10 mouse cellular contexts compared by ENCODE assay signal in genomic region chr11:59308625-59309024, GRCm38 (mm10). TPM values are rescaled to one million over a fixed set of nuclear protein-coding genes. Genes with fewer than 3 reads are reported as not detected.
DNase-seq lines count a peak whose midpoint lies in the region; ATAC-seq and TF ChIP-seq lines count a peak whose summit lies in the region.
"Had no signal": no experiment of that assay in that cellular context is flagged by ENCODE, and none has a peak within 500 bp of the region (broad histone marks: within the 10 kb centered on the region; RNA-seq: fewer than 3 reads in every experiment).

No protein-coding gene starts in this region.

- no peak for TF ChIP-seq CTCF in midbrain, postnatal 0 days (IDR thresholded peaks at IDR 0.05)

- no peaks in the 10 kb centered on the region for H3K9me3 ChIP-seq in kidney, embryonic 15.5 days (replicated peaks)
- H3K9me3 ChIP-seq in embryonic facial prominence, embryonic 14.5 days (ENCODE audit: control insufficient read depth, low read length): no peaks in the 10 kb centered on the region
- no peaks in the 10 kb centered on the region for H3K9me3 ChIP-seq in hindbrain, embryonic 16.5 days (ENCODE audit: control insufficient read depth, low read length)
- H3K9me3 ChIP-seq in midbrain, postnatal 0 days (ENCODE audit: low read length): no peaks in the 10 kb centered on the region

- ATAC-seq in kidney, embryonic 15.5 days (replicated peaks; ENCODE audit: low FRiP score): no peak
- ATAC-seq in embryonic facial prominence, embryonic 14.5 days (ENCODE audit: low read depth): no peak
- ATAC-seq in hindbrain, embryonic 16.5 days: no peak
- ATAC-seq in midbrain, postnatal 0 days (ENCODE audit: low FRiP score): no peak

- H3K4me1 ChIP-seq in kidney, embryonic 15.5 days: peaks cover 70% of the 10 kb centered on the region
- peaks cover 42% of the 10 kb centered on the region for H3K4me1 ChIP-seq in embryonic facial prominence, embryonic 14.5 days (ENCODE audit: control insufficient read depth, insufficient read depth, low read length)
- H3K4me1 ChIP-seq in hindbrain, embryonic 16.5 days (ENCODE audit: control insufficient read depth, insufficient read depth, low read depth, low read length): peaks cover 36% of the 10 kb centered on the region
- peaks cover 4% of the 10 kb centered on the region; the same call in 1 of the 2 replicates for H3K4me1 ChIP-seq in midbrain, postnatal 0 days (ENCODE audit: insufficient read depth, low read length)

- WGBS in kidney, embryonic 15.5 days: 40% methylated on average over 6 of the region's 6 CpGs
- WGBS in embryonic facial prominence, embryonic 14.5 days: 40% methylated on average over 6 of the region's 6 CpGs
- 40% methylated on average over 6 of the region's 6 CpGs for WGBS in hindbrain, embryonic 16.5 days
- 34% methylated on average over 6 of the region's 6 CpGs for WGBS in midbrain, postnatal 0 days

- H3K27me3 ChIP-seq in kidney, embryonic 15.5 days: peaks cover 66% of the 10 kb centered on the region
- peaks cover 20% of the 10 kb centered on the region for H3K27me3 ChIP-seq in embryonic facial prominence, embryonic 14.5 days (replicated peaks; ENCODE audit: control insufficient read depth, insufficient read depth, low read length)
- H3K27me3 ChIP-seq in hindbrain, embryonic 16.5 days (replicated peaks; ENCODE audit: control insufficient read depth, insufficient read depth, low read length): peaks cover 46% of the 10 kb centered on the region
- peaks cover 73% of the 10 kb centered on the region for H3K27me3 ChIP-seq in midbrain, postnatal 0 days (ENCODE audit: insufficient read depth, low read length)

- H3K36me3 ChIP-seq in kidney, embryonic 15.5 days: no peaks in the 10 kb centered on the region
- H3K36me3 ChIP-seq in embryonic facial prominence, embryonic 14.5 days (ENCODE audit: control insufficient read depth, insufficient read depth, low read length): no peaks in the 10 kb centered on the region
- no peaks in the 10 kb centered on the region for H3K36me3 ChIP-seq in hindbrain, embryonic 16.5 days (ENCODE audit: control insufficient read depth, insufficient read depth, low read length)
- H3K36me3 ChIP-seq in midbrain, postnatal 0 days (ENCODE audit: insufficient read depth, low read length): no peaks in the 10 kb centered on the region

- no peak for DNase-seq in kidney, postnatal 25 days
- DNase-seq in embryonic facial prominence, embryonic 14.5 days (ENCODE audit: low spot score): no peak
- DNase-seq in midbrain, postnatal 0 days (ENCODE audit: low spot score): no peak
- no peak for DNase-seq in frontal cortex, adult 2 months (ENCODE audit: extremely low spot score in 1 of 2, low spot score in 1 of 2)
- no peak for DNase-seq in cerebellum, adult 8-10 months
- no peak for DNase-seq in cerebellum, postnatal 10 days

- H3K4me2 ChIP-seq in kidney, embryonic 15.5 days: peak overlapping the region; percentile 99
- peak overlapping the region; percentile 95 for H3K4me2 ChIP-seq in embryonic facial prominence, embryonic 14.5 days (ENCODE audit: low read depth, low read length)
- peak overlapping the region; percentile 94; the same call in 1 of the 2 replicates for H3K4me2 ChIP-seq in hindbrain, embryonic 16.5 days (ENCODE audit: low read length)
- H3K4me2 ChIP-seq in midbrain, postnatal 0 days (ENCODE audit: low read depth, low read length, poor library complexity, severe bottlenecking): peak overlapping the region; percentile 90; the same call in 1 of the 2 replicates

- H3K4me3 ChIP-seq in kidney, embryonic 15.5 days (replicated peaks): no peak overlapping the region
- peak overlapping the region; percentile 69 for H3K4me3 ChIP-seq in embryonic facial prominence, embryonic 14.5 days (ENCODE audit: low read depth, low read length)
- no peak overlapping the region; the same call in 1 of the 2 replicates for H3K4me3 ChIP-seq in hindbrain, embryonic 16.5 days (ENCODE audit: low read length)
- no peak overlapping the region; the same call in 1 of the 2 replicates for H3K4me3 ChIP-seq in midbrain, postnatal 0 days (ENCODE audit: low read depth, low read length)

- peak overlapping the region; percentile 71 for H3K27ac ChIP-seq in kidney, embryonic 15.5 days
- H3K27ac ChIP-seq in embryonic facial prominence, embryonic 14.5 days (replicated peaks; ENCODE audit: low read depth, low read length): peak overlapping the region; percentile 86
- no peak overlapping the region for H3K27ac ChIP-seq in hindbrain, embryonic 16.5 days (ENCODE audit: low read depth, low read length)
- H3K27ac ChIP-seq in midbrain, postnatal 0 days (ENCODE audit: low read depth, low read length): no peak overlapping the region

- H3K9ac ChIP-seq in kidney, embryonic 15.5 days: no peak overlapping the region
- peak overlapping the region; percentile 19; the same call in 1 of the 2 replicates for H3K9ac ChIP-seq in embryonic facial prominence, embryonic 14.5 days (ENCODE audit: low read depth, low read length)
- peak overlapping the region; percentile 25; the same call in 1 of the 2 replicates for H3K9ac ChIP-seq in hindbrain, embryonic 16.5 days (ENCODE audit: low read depth, low read length)
- H3K9ac ChIP-seq in midbrain, postnatal 0 days (replicated peaks; ENCODE audit: low read length, poor library complexity, severe bottlenecking): no peak overlapping the region

RNA-seq across cellular contexts. Expression of gene Wnt9a, which starts 1.9 kb away (rescaled TPM):
- 1.6 and 2.1 TPM in 2 replicates for polyA plus RNA-seq in kidney, embryonic 15.5 days (2015; fragmentation: Nextera tagmentation; extraction: Ambion mirVana)
- polyA plus RNA-seq in embryonic facial prominence, embryonic 14.5 days (2014; fragmentation: Nextera tagmentation; extraction: Ambion mirVana): 4.8 and 5.8 TPM in 2 replicates
- 3.1 and 3.5 TPM in 2 replicates for polyA plus RNA-seq in hindbrain, embryonic 16.5 days (2015; fragmentation: Nextera tagmentation; extraction: Ambion mirVana)
- total RNA-seq in midbrain, postnatal 0 days (2014; rRNA removed): 4.2 and 5.6 TPM in 2 replicates
- 2.3 and 2.9 TPM in 2 replicates for polyA plus RNA-seq in midbrain, postnatal 0 days (2015; fragmentation: Nextera tagmentation; extraction: Ambion mirVana)
- 9.4 and 12.2 TPM in 2 replicates for polyA plus RNA-seq in frontal cortex, adult 2 months (2012; rRNA removed)
- total RNA-seq: monocyte, adult 5-6 weeks had no signal

RNA-seq across cellular contexts. Expression of gene Wnt3a, which starts 18.1 kb away (rescaled TPM):
- not detected in 2 replicates for polyA plus RNA-seq in kidney, embryonic 15.5 days (2015; fragmentation: Nextera tagmentation; extraction: Ambion mirVana)
- 0.77 and 0.78 TPM in 2 replicates for polyA plus RNA-seq in embryonic facial prominence, embryonic 14.5 days (2014; fragmentation: Nextera tagmentation; extraction: Ambion mirVana)
- polyA plus RNA-seq in hindbrain, embryonic 16.5 days (2015; fragmentation: Nextera tagmentation; extraction: Ambion mirVana): 0.45 and 0.77 TPM in 2 replicates
- 0.16 TPM in 1 of 2 replicates, not detected in the other for total RNA-seq in midbrain, postnatal 0 days (2014; rRNA removed)
- polyA plus RNA-seq in midbrain, postnatal 0 days (2015; fragmentation: Nextera tagmentation; extraction: Ambion mirVana): 0.10 TPM in 1 of 2 replicates, not detected in the other
- 0.04 TPM in 1 of 2 replicates, not detected in the other for polyA plus RNA-seq in frontal cortex, adult 2 months (2012; rRNA removed)
- total RNA-seq: liver, adult 2 months; monocyte, adult 5-6 weeks had no signal
- polyA plus RNA-seq: liver, adult 2 months had no signal

Comparison
In these comparisons a context has a peak if more than half of its experiments do, and no peak if none do; other contexts are left out.
1. H3K27ac ChIP-seq: peak in kidney, embryonic 15.5 days (single experiment) and embryonic facial prominence, embryonic 14.5 days (single experiment); none in hindbrain, embryonic 16.5 days (single experiment) and midbrain, postnatal 0 days (single experiment).
2. H3K9ac ChIP-seq: peak in embryonic facial prominence, embryonic 14.5 days (single experiment) and hindbrain, embryonic 16.5 days (single experiment); none in kidney, embryonic 15.5 days (single experiment) and midbrain, postnatal 0 days (single experiment).
3. Peak in every context shown above with its lines, with median percentiles within 50 percentile points of each other: H3K4me2 ChIP-seq.